Mouse (Mus musculus): ENCODE results near the gene Gm26602. TPM values are rescaled to one million over a fixed set of nuclear protein-coding genes. Genes with fewer than 3 reads are reported as not detected.
"Not testable (repeated sequence)": the region's sequence is repeated elsewhere in the genome, so short reads cannot be mapped to it uniquely, and the experiment has no call there.

Gene Gm26602
- polyA plus RNA-seq, 1 experiment from 2014 or later: 1.1 TPM

DNA sequence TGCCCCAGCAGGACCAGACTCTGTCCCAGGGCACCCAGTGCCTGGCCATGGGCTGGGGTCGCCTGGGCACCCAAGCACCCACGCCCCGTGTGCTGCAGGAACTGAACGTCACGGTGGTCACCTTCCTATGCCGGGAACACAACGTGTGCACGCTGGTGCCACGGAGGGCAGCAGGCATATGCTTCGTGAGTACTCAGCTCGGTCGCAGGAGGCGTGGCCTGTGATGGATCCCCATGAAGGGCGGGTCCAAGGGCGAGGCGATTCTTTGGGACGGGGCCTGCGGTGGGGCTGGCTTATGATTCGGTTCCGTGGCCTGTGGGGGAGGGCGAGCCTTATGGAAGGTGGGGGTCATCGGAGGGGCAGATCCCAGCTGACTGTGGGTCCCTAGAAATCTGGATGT, 28.7 kb upstream of the Gm26602 start:
- 7% methylated on average over 22 of the region's 22 CpGs for WGBS
- peak overlapping the region; percentile 28; the same call in 1 of the 2 replicates for H3K9ac ChIP-seq
- no peaks in the 10 kb centered on the region for H3K36me3 ChIP-seq (replicated peaks; ENCODE audit: control insufficient read depth, insufficient read depth)
- no peak overlapping the region for H3K4me3 ChIP-seq (replicated peaks; ENCODE audit: low read length)
- H3K4me1 ChIP-seq (replicated peaks; ENCODE audit: control insufficient read depth, insufficient read depth, low read length): peaks cover 5% of the 10 kb centered on the region; the same call in 1 of the 2 replicates
- DNase-seq (ENCODE audit: low spot score) (no peak), ATAC-seq (ENCODE audit: low FRiP score) (peak; percentile 5; the same call in 1 of the 2 replicates)
- no peaks in the 10 kb centered on the region for H3K9me3 ChIP-seq (ENCODE audit: control insufficient read depth, low read length)
- H3K27me3 ChIP-seq (ENCODE audit: control insufficient read depth, insufficient read depth, low read length): peaks cover 24% of the 10 kb centered on the region
- peak overlapping the region; percentile 33 for H3K4me2 ChIP-seq (replicated peaks)
- H3K27ac ChIP-seq: no peak overlapping the region

DNA sequence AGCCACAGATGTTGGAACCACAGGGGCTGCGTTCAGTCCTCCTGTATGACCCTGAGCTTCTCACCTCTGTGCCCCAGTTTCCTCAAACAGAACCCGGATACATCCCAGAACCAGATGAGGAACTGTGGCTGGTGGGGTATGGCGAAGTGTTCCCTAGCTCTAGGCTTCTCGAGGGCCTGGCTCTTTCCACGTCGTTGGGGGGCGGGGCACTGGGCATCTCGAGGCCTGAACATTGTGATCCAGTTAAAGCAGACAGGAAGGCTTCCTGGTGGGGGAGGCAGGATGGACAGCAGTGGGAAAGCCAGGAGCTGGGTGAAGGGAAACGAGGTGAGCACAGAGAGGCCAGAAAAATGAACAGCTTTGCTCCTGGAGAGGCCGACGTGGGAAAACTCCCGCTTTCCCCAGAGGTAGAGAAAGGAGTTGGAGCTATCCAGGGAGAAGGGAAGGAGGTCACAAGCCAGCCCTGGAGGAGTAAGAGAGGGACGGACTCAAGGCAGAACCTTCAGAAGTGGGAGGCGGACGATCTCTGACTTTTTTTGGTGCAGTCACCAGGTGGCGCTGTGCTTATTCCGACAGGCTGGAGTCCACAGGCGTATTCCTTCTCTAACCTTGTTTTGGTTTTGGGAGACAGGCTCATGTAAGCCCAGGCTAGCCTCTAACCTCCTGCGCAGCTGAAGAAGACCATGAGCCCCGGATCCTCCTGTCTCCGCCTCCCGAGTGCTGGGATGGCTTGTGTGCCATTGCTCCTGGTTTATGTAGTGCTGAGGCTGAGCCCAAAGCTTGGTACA, 27.2 kb upstream of the Gm26602 start:
- no peaks in the 10 kb centered on the region for H3K36me3 ChIP-seq (replicated peaks; ENCODE audit: control insufficient read depth, insufficient read depth)
- H3K27me3 ChIP-seq (ENCODE audit: control insufficient read depth, insufficient read depth, low read length): peaks cover 24% of the 10 kb centered on the region; the same call in 1 of the 2 replicates
- ATAC-seq (ENCODE audit: low FRiP score) (no peak), DNase-seq (ENCODE audit: low spot score) (peak; percentile 80)
- no peak overlapping the region for H3K27ac ChIP-seq
- H3K4me3 ChIP-seq (replicated peaks; ENCODE audit: low read length): no peak overlapping the region
- H3K9ac ChIP-seq: no peak overlapping the region
- 0 out of 2 replicates have a peak overlapping the region, but pooled peaks have one; percentile 8 for H3K4me2 ChIP-seq (replicated peaks)
- WGBS: 15% methylated on average over 22 of the region's 22 CpGs
- peaks cover 5% of the 10 kb centered on the region; the same call in 1 of the 2 replicates for H3K4me1 ChIP-seq (replicated peaks; ENCODE audit: control insufficient read depth, insufficient read depth, low read length)
- no peaks in the 10 kb centered on the region for H3K9me3 ChIP-seq (ENCODE audit: control insufficient read depth, low read length)

DNA sequence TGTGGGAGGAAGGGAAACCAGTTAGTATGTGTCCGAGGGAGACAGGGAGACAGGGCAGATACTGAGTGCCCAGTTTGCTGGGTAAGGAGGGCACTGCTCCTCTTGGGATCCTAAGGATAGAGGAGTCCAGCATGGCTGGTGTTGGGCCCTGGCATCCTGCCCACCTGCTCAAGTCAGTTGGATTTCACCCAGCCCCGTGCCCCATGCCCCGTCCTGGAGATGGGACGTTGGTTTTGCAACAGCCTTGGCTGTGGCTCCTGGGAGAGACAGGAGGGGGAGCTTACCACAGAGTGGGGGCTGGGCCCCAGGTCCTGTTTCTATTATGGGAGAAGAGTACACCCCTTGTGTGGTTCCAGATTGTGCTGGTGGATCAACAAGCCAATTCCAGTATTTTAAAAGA, 26.2 kb upstream of the Gm26602 start:
- peaks cover 5% of the 10 kb centered on the region; the same call in 1 of the 2 replicates for H3K4me1 ChIP-seq (replicated peaks; ENCODE audit: control insufficient read depth, insufficient read depth, low read length)
- peaks cover 24% of the 10 kb centered on the region; the same call in 1 of the 2 replicates for H3K27me3 ChIP-seq (ENCODE audit: control insufficient read depth, insufficient read depth, low read length)
- H3K4me3 ChIP-seq (replicated peaks; ENCODE audit: low read length): no peak overlapping the region
- DNase-seq (ENCODE audit: low spot score): no peak
- ATAC-seq (ENCODE audit: low FRiP score): no peak
- no peak overlapping the region for H3K4me2 ChIP-seq (replicated peaks)
- no peak overlapping the region for H3K27ac ChIP-seq
- no peaks in the 10 kb centered on the region for H3K9me3 ChIP-seq (ENCODE audit: control insufficient read depth, low read length)
- H3K36me3 ChIP-seq (replicated peaks; ENCODE audit: control insufficient read depth, insufficient read depth): no peaks in the 10 kb centered on the region
- no peak overlapping the region for H3K9ac ChIP-seq
- WGBS: 77% methylated on average over 4 of the region's 4 CpGs

DNA sequence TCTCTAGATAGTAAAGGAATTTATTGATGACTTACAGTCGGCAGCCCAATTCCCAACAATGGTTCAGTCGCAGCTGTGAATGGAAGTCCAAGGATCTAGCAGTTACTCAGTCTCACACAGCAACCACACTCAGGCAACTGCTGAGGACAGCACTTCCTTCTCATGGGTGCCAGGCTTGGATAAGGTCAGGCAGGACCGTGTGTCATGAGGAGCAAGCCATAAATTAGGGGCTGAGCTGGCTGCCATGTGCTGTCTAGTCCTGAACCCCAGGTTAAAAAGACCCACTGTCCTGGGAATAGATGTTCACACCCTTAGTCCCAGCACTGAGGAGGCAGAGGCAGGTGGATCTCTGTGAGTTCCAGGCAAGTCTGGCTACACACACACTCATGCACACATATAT, 25.7 kb upstream of the Gm26602 start:
- not testable (repeated sequence) for H3K27ac ChIP-seq; H3K36me3 ChIP-seq (replicated peaks; ENCODE audit: control insufficient read depth, insufficient read depth); ATAC-seq (ENCODE audit: low FRiP score); H3K9me3 ChIP-seq (ENCODE audit: control insufficient read depth, low read length); H3K4me1 ChIP-seq (replicated peaks; ENCODE audit: control insufficient read depth, insufficient read depth, low read length); DNase-seq (ENCODE audit: low spot score); H3K4me2 ChIP-seq (replicated peaks); H3K4me3 ChIP-seq (replicated peaks; ENCODE audit: low read length); H3K9ac ChIP-seq
- H3K27me3 ChIP-seq (ENCODE audit: control insufficient read depth, insufficient read depth, low read length): peaks cover 24% of the 10 kb centered on the region; the same call in 1 of the 2 replicates
- WGBS: 80% methylated on average over 3 of the region's 3 CpGs

DNA sequence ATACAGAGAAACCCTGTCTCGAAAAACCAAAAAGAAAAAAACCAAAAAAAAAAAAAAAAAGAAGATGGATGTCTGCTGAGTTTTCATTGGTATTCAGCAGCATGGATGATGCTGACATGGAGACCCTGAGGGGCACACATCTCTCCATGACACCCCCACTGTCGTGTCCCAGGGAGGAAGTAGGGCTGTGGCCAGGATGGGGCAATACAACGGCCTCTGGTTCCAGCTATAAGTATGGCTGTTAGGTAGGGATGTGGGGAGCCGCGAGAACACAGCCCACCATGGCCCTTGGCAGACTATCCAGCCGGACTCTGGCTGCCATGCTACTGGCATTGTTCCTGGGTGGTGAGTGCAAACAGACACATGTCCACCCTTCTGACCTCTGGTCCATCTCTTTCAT, 24.6 kb upstream of the Gm26602 start, which contains the start of gene Elane:
Gene Elane (plus strand): TSS at position 194 of the 400 bp plus-strand sequence.
- no peak within 1 kb of the TSS for H3K9ac ChIP-seq
- WGBS: 78% methylated on average over 6 of the region's 6 CpGs
- H3K4me3 ChIP-seq (replicated peaks; ENCODE audit: low read length): no peak within 1 kb of the TSS
- H3K4me1 ChIP-seq (replicated peaks; ENCODE audit: control insufficient read depth, insufficient read depth, low read length): peaks cover 5% of the 10 kb centered on the region; the same call in 1 of the 2 replicates
- no peak within 1 kb of the TSS for H3K4me2 ChIP-seq (replicated peaks)
- H3K27ac ChIP-seq: no peak within 1 kb of the TSS
- DNase-seq (ENCODE audit: low spot score) (no peak), ATAC-seq (ENCODE audit: low FRiP score) (no peak)
- no peaks in the 10 kb centered on the region for H3K9me3 ChIP-seq (ENCODE audit: control insufficient read depth, low read length)
- no peaks in the 10 kb centered on the region for H3K36me3 ChIP-seq (replicated peaks; ENCODE audit: control insufficient read depth, insufficient read depth)
- H3K27me3 ChIP-seq (ENCODE audit: control insufficient read depth, insufficient read depth, low read length): peaks cover 16% of the 10 kb centered on the region; the same call in 1 of the 2 replicates

DNA sequence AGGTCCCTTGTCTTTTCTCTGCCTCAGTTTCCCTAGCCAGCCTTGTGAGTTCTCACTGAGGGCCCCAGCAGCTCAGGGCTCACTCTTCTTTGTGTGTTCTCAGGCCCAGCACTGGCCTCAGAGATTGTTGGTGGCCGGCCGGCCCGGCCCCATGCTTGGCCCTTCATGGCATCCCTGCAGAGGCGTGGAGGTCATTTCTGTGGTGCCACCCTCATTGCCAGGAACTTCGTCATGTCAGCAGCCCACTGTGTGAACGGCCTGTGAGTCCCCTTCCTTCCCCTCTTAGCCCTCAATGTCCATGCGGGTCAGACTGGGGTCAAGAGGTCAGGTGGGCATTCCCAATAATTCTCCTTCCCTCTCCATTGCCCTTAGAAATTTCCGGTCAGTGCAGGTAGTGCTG, 24.0 kb upstream of the Gm26602 start:
- Histone ChIP-seq H3K27ac (no peak overlapping the region), H3K27me3 (ENCODE audit: control insufficient read depth, insufficient read depth, low read length) (peaks cover 15% of the 10 kb centered on the region; the same call in 1 of the 2 replicates), H3K4me2 (replicated peaks) (no peak overlapping the region), H3K9ac (no peak overlapping the region), H3K9me3 (ENCODE audit: control insufficient read depth, low read length) (no peaks in the 10 kb centered on the region), H3K4me1 (replicated peaks; ENCODE audit: control insufficient read depth, insufficient read depth, low read length) (peaks cover 5% of the 10 kb centered on the region; the same call in 1 of the 2 replicates), H3K4me3 (replicated peaks; ENCODE audit: low read length) (no peak overlapping the region), H3K36me3 (replicated peaks; ENCODE audit: control insufficient read depth, insufficient read depth) (no peaks in the 10 kb centered on the region)
- WGBS: 81% methylated on average over 8 of the region's 8 CpGs
- DNase-seq (ENCODE audit: low spot score): no peak
- ATAC-seq (ENCODE audit: low FRiP score): no peak

DNA sequence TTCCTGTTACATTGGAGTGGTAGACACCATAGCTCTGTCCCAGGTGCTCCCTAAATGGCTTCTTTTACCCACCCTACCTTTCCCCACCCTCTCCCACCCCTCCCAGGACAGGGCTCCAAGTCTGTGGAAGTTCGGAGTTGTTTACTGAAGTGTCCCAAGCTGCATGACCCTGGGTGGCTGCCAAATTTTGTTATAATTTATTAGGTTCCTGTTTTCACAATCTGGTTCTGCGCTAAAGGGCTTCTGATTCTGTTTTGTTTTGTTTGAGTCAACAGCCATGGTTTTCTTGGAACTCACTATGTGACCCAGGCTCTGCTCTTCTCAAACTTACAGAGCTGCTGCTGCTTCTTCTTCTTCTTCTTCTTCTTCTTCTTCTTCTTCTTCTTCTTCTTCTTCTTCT, 21.3 kb upstream of the Gm26602 start:
- no peaks in the 10 kb centered on the region for H3K9me3 ChIP-seq (ENCODE audit: control insufficient read depth, low read length)
- no peak overlapping the region for H3K4me2 ChIP-seq (replicated peaks)
- H3K4me1 ChIP-seq (replicated peaks; ENCODE audit: control insufficient read depth, insufficient read depth, low read length): no peaks in the 10 kb centered on the region
- H3K9ac ChIP-seq: no peak overlapping the region
- WGBS: 91% methylated on average over 2 of the region's 2 CpGs
- no peak overlapping the region for H3K27ac ChIP-seq
- ATAC-seq (ENCODE audit: low FRiP score) (no peak), DNase-seq (ENCODE audit: low spot score) (no peak)
- no peak overlapping the region for H3K4me3 ChIP-seq (replicated peaks; ENCODE audit: low read length)
- peaks cover 6% of the 10 kb centered on the region; the same call in 1 of the 2 replicates for H3K36me3 ChIP-seq (replicated peaks; ENCODE audit: control insufficient read depth, insufficient read depth)
- no peaks in the 10 kb centered on the region for H3K27me3 ChIP-seq (ENCODE audit: control insufficient read depth, insufficient read depth, low read length)

DNA sequence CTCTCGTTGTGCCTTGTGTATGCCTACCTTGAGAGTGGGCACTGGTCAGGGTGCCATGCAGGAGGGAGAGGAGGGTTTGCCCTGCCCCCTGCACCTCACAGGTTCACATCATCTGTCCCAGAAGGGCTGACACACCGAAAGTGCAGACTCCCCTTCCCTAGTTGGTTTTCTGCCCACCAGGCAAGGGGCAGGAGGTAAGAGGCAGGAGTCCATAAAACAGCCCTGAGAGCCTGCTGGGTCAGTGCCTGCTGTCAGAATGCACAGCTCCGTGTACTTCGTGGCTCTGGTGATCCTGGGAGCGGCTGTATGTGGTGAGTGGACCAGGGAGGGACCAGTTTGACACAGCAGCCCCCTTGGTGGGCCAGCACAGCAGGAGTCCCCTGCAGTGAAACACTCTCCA, 20.0 kb upstream of the Gm26602 start, which contains the start of gene Cfd:
Gene Cfd (plus strand): TSS at position 184 of the 400 bp plus-strand sequence.
- H3K9ac ChIP-seq: no peak within 1 kb of the TSS
- H3K4me2 ChIP-seq (replicated peaks): no peak within 1 kb of the TSS
- no peaks in the 10 kb centered on the region for H3K27me3 ChIP-seq (ENCODE audit: control insufficient read depth, insufficient read depth, low read length)
- no peak for ATAC-seq (ENCODE audit: low FRiP score)
- H3K36me3 ChIP-seq (replicated peaks; ENCODE audit: control insufficient read depth, insufficient read depth): peaks cover 14% of the 10 kb centered on the region
- H3K9me3 ChIP-seq (ENCODE audit: control insufficient read depth, low read length): no peaks in the 10 kb centered on the region
- H3K4me1 ChIP-seq (replicated peaks; ENCODE audit: control insufficient read depth, insufficient read depth, low read length): no peaks in the 10 kb centered on the region
- H3K4me3 ChIP-seq (replicated peaks; ENCODE audit: low read length): no peak within 1 kb of the TSS
- DNase-seq (ENCODE audit: low spot score): no peak
- WGBS: 35% methylated on average over 5 of the region's 5 CpGs
- H3K27ac ChIP-seq: no peak within 1 kb of the TSS

DNA sequence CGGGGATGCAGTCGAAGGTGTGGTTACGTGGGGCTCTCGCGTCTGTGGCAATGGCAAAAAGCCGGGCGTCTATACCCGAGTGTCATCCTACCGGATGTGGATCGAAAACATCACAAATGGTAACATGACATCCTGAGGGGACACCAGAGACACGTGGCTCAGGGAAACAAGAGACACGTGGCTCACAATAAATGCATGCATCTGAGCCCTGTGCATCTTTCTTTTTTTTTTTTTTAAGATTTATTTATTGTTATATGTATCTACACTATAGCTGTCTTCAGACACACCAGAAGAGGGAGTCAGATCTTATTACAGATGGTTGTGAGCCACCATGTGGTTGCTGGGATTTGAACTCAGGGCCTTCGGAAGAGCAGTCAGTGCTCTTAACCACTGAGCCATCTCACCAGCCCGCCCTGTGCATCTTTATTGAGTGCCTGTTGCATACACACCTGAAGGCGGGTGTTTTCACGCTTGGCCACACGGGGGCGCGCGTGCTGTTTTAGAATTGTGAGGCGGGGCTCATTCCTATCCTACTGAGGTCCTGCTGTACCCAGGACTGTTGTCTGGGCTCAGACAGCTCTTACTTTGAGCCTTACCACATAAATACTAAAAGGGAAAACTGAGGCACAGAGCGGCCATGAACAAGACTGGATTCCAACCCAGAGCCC, 18.1 kb upstream of the Gm26602 start:
- H3K36me3 ChIP-seq (replicated peaks; ENCODE audit: control insufficient read depth, insufficient read depth): peaks cover 31% of the 10 kb centered on the region
- not testable (repeated sequence) for H3K4me3 ChIP-seq (replicated peaks; ENCODE audit: low read length); H3K27me3 ChIP-seq (ENCODE audit: control insufficient read depth, insufficient read depth, low read length); H3K9ac ChIP-seq; H3K4me2 ChIP-seq (replicated peaks); H3K27ac ChIP-seq; H3K9me3 ChIP-seq (ENCODE audit: control insufficient read depth, low read length); H3K4me1 ChIP-seq (replicated peaks; ENCODE audit: control insufficient read depth, insufficient read depth, low read length)
- WGBS: 46% methylated on average over 22 of the region's 22 CpGs
- peak; percentile 21; the same call in 1 of the 2 replicates for ATAC-seq (ENCODE audit: low FRiP score)
- DNase-seq (ENCODE audit: low spot score): peak; percentile 79

Data from hindbrain, embryonic 14.5 days (tissue).